ENCODE assay signal across 10 mouse cellular contexts in the genomic region with DNA sequence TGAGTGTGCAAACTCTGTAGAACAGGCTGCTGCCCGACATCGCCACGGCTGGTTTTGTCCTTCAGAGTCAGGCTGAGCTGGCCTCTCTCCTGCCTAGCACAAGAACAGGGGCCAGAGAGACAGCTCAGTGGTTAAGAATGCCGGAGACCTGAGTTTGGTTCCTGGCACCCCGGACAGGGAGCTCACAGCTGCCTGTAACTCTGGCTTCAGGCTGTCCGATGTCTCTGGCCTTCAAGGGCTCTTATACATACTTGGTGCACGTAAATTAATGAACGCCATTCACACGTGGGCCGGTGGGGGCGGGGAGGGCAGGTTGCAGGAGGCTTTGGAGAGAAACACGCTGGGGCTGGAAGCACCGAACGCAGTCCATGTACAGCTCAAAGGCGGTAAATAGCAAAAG. TPM values are rescaled to one million over a fixed set of nuclear protein-coding genes. Genes with fewer than 3 reads are reported as not detected.
A peak's percentile ranks its signal among the peaks of the same experiment; 100 is the strongest.
DNase-seq lines count a peak whose midpoint lies in the region; ATAC-seq and TF ChIP-seq lines count a peak whose summit lies in the region.
"Had no signal": no experiment of that assay in that cellular context is flagged by ENCODE, and none has a peak within 500 bp of the region (broad histone marks: within the 10 kb centered on the region; RNA-seq: fewer than 3 reads in every experiment).

No protein-coding gene starts in this region.

- no peak for DNase-seq in neural tube, embryonic 10.5 days (ENCODE audit: extremely low spot score, low spot score)
- no peak for DNase-seq in lung, adult 2 months
- DNase-seq in left cerebral cortex, adult 8-10 months (ENCODE audit: low spot score in 2 of 2): no peak
- DNase-seq in right cerebral cortex, postnatal 14 days: no peak
- no peak for DNase-seq in right cerebral cortex, postnatal 10 days (ENCODE audit: low spot score in 2 of 2)

- no peak for TF ChIP-seq POLR2A in lung, adult 2 months (IDR thresholded peaks at IDR 0.05; ENCODE audit: borderline replicate concordance, extremely low read depth, low read depth, low read length)

- no peaks in the 10 kb centered on the region for H3K36me3 ChIP-seq in forebrain, embryonic 13.5 days (ENCODE audit: poor library complexity, severe bottlenecking)
- no peaks in the 10 kb centered on the region for H3K36me3 ChIP-seq in forebrain, embryonic 12.5 days (replicated peaks)
- no peaks in the 10 kb centered on the region for H3K36me3 ChIP-seq in neural tube, embryonic 12.5 days
- H3K36me3 ChIP-seq: liver, embryonic 12.5 days had no signal

- peaks cover 28% of the 10 kb centered on the region for H3K4me1 ChIP-seq in forebrain, embryonic 13.5 days
- H3K4me1 ChIP-seq in forebrain, embryonic 12.5 days: peaks cover 31% of the 10 kb centered on the region
- peaks cover 19% of the 10 kb centered on the region for H3K4me1 ChIP-seq in neural tube, embryonic 12.5 days
- peaks cover 7% of the 10 kb centered on the region for H3K4me1 ChIP-seq in lung, adult 2 months (ENCODE audit: control insufficient read depth, insufficient read depth, low read length)

- WGBS in forebrain, embryonic 13.5 days: 46% methylated on average over 15 of the region's 15 CpGs
- WGBS in forebrain, embryonic 12.5 days: 50% methylated on average over 15 of the region's 15 CpGs
- 42% methylated on average over 15 of the region's 15 CpGs for WGBS in neural tube, embryonic 12.5 days
- WGBS in lung, adult 2 months: 58% methylated on average over 15 of the region's 15 CpGs

- H3K9ac ChIP-seq in forebrain, embryonic 13.5 days: no peak overlapping the region
- no peak overlapping the region; the same call in 1 of the 2 replicates for H3K9ac ChIP-seq in forebrain, embryonic 12.5 days
- H3K9ac ChIP-seq in neural tube, embryonic 12.5 days: no peak overlapping the region
- H3K9ac ChIP-seq: liver, embryonic 12.5 days had no signal

- no peak for TF ChIP-seq CTCF in lung, adult 2 months (IDR thresholded peaks at IDR 0.05; ENCODE audit: insufficient read depth, low read length)

- no peak overlapping the region for H3K27ac ChIP-seq in forebrain, embryonic 13.5 days
- H3K27ac ChIP-seq in forebrain, embryonic 12.5 days: no peak overlapping the region
- H3K27ac ChIP-seq in neural tube, embryonic 12.5 days: no peak overlapping the region
- H3K27ac ChIP-seq: liver, embryonic 12.5 days had no signal

- H3K9me3 ChIP-seq in forebrain, embryonic 13.5 days (replicated peaks): no peaks in the 10 kb centered on the region
- no peaks in the 10 kb centered on the region for H3K9me3 ChIP-seq in forebrain, embryonic 12.5 days
- H3K9me3 ChIP-seq in neural tube, embryonic 12.5 days: no peaks in the 10 kb centered on the region
- H3K9me3 ChIP-seq: liver, embryonic 12.5 days had no signal

- no peak for ATAC-seq in forebrain, embryonic 13.5 days
- no peak for ATAC-seq in forebrain, embryonic 12.5 days (ENCODE audit: low FRiP score)
- ATAC-seq in neural tube, embryonic 12.5 days (ENCODE audit: low FRiP score, low read depth): no peak
- ATAC-seq: hindbrain, embryonic 16.5 days; liver, embryonic 12.5 days had no signal

- H3K4me3 ChIP-seq in forebrain, embryonic 13.5 days: no peak overlapping the region
- H3K4me3 ChIP-seq in forebrain, embryonic 12.5 days (replicated peaks): no peak overlapping the region
- no peak overlapping the region for H3K4me3 ChIP-seq in neural tube, embryonic 12.5 days
- peak overlapping the region; percentile 8 for H3K4me3 ChIP-seq in lung, adult 2 months (replicated peaks; ENCODE audit: extremely low read depth, low read depth, low read length)

- 0 out of 2 replicates have a peak overlapping the region, but pooled peaks have one; percentile 57 for H3K4me2 ChIP-seq in forebrain, embryonic 13.5 days
- no peak overlapping the region for H3K4me2 ChIP-seq in forebrain, embryonic 12.5 days
- peak overlapping the region; percentile 51; the same call in 1 of the 2 replicates for H3K4me2 ChIP-seq in neural tube, embryonic 12.5 days (replicated peaks)

- H3K27me3 ChIP-seq in forebrain, embryonic 13.5 days: peaks cover 20% of the 10 kb centered on the region
- peaks cover 40% of the 10 kb centered on the region for H3K27me3 ChIP-seq in forebrain, embryonic 12.5 days
- H3K27me3 ChIP-seq in neural tube, embryonic 12.5 days (replicated peaks): peaks cover 6% of the 10 kb centered on the region; the same call in 1 of the 2 replicates

RNA-seq across cellular contexts. Expression of gene Hnrnpa3, which starts 50.6 kb away (rescaled TPM):
- 354 and 365 TPM in 2 replicates for polyA plus RNA-seq in forebrain, embryonic 13.5 days (2015; fragmentation: Nextera tagmentation; extraction: Ambion mirVana)
- 448 and 488 TPM in 2 replicates for polyA plus RNA-seq in forebrain, embryonic 12.5 days (2016; fragmentation: Nextera tagmentation; extraction: Ambion mirVana)
- polyA plus RNA-seq in neural tube, embryonic 12.5 days (2016; fragmentation: Nextera tagmentation; extraction: Ambion mirVana): 334 and 350 TPM in 2 replicates
- 17.5 and 36.0 TPM in 2 replicates for polyA plus RNA-seq in lung, adult 2 months (2012; rRNA removed)
- total RNA-seq in left cerebral cortex, adult 8-10 months (2022): 100 to 1,000 TPM; 254 to 299 (median 281) TPM
